Mouse (Mus musculus): ENCODE data around the gene Lrguk. TPM values are rescaled to one million over a fixed set of nuclear protein-coding genes. Genes with fewer than 3 reads are reported as not detected.

Gene Lrguk
- polyA plus RNA-seq, 1 experiment from 2014 or later: 0.36 TPM

- H3K4me1 ChIP-seq (replicated peaks): peaks cover 42% of the 10 kb centered on the region
- no peaks in the 10 kb centered on the region for H3K9me3 ChIP-seq
- H3K36me3 ChIP-seq: peaks cover 10% of the 10 kb centered on the region
- peak overlapping the region; percentile 78 for H3K27ac ChIP-seq
- whole genome bisulfite sequencing: 48% methylated on average over 3 of the region's 3 CpGs
- H3K4me3 ChIP-seq (replicated peaks): no peak overlapping the region
- H3K27me3 ChIP-seq (replicated peaks): no peaks in the 10 kb centered on the region
- peak; percentile 18; the same call in 1 of the 2 replicates for ATAC-seq
- no peak overlapping the region for H3K9ac ChIP-seq
- no peak overlapping the region for H3K4me2 ChIP-seq (replicated peaks)
Observed at GRCm38 (mm10) chr6:34154202-34154601, 125.0 kb downstream of the Lrguk start.

- Histone ChIP-seq H3K36me3 (peaks cover 10% of the 10 kb centered on the region), H3K9me3 (no peaks in the 10 kb centered on the region), H3K27me3 (replicated peaks) (no peaks in the 10 kb centered on the region), H3K27ac (peak overlapping the region; percentile 78), H3K4me2 (replicated peaks) (no peak overlapping the region), H3K9ac (no peak overlapping the region), H3K4me3 (replicated peaks) (no peak overlapping the region), H3K4me1 (replicated peaks) (peaks cover 43% of the 10 kb centered on the region)
- ATAC-seq: peak; percentile 57
- WGBS: 78% methylated on average over 15 of the region's 15 CpGs
Observed at GRCm38 (mm10) chr6:34155137-34155804, 126.0 kb downstream of the Lrguk start.

- Histone ChIP-seq H3K4me2 (replicated peaks) (no peak overlapping the region), H3K9ac (no peak overlapping the region), H3K4me3 (replicated peaks) (no peak overlapping the region), H3K36me3 (peaks cover 10% of the 10 kb centered on the region), H3K27me3 (replicated peaks) (no peaks in the 10 kb centered on the region), H3K9me3 (no peaks in the 10 kb centered on the region), H3K4me1 (replicated peaks) (peaks cover 43% of the 10 kb centered on the region), H3K27ac (0 out of 2 replicates have a peak overlapping the region, but pooled peaks have one; percentile 78)
- 54% methylated on average over 5 of the region's 5 CpGs for WGBS
- ATAC-seq: no peak
Observed at GRCm38 (mm10) chr6:34156057-34156456, 126.8 kb downstream of the Lrguk start.

GRCm38 (mm10) chr6:34156841-34157748, 127.8 kb downstream of the Lrguk start:
- H3K27me3 ChIP-seq (replicated peaks): no peaks in the 10 kb centered on the region
- H3K4me2 ChIP-seq (replicated peaks): no peak overlapping the region
- peaks cover 43% of the 10 kb centered on the region for H3K4me1 ChIP-seq (replicated peaks)
- H3K36me3 ChIP-seq: peaks cover 10% of the 10 kb centered on the region
- 81% methylated on average over 14 of the region's 14 CpGs for WGBS
- no peak overlapping the region for H3K4me3 ChIP-seq (replicated peaks)
- no peak overlapping the region for H3K27ac ChIP-seq
- no peak overlapping the region; the same call in 1 of the 2 replicates for H3K9ac ChIP-seq
- no peaks in the 10 kb centered on the region for H3K9me3 ChIP-seq
- peak; percentile 16; the same call in 1 of the 2 replicates for ATAC-seq

- H3K27me3 ChIP-seq (replicated peaks): no peaks in the 10 kb centered on the region
- peaks cover 17% of the 10 kb centered on the region for H3K4me1 ChIP-seq (replicated peaks)
- no peak overlapping the region for H3K9ac ChIP-seq
- H3K4me3 ChIP-seq (replicated peaks): no peak overlapping the region
- no peaks in the 10 kb centered on the region for H3K9me3 ChIP-seq
- no peak for ATAC-seq
- WGBS: 49% methylated on average over 23 of the region's 23 CpGs
- peaks cover 11% of the 10 kb centered on the region for H3K36me3 ChIP-seq
- H3K27ac ChIP-seq: no peak overlapping the region
- H3K4me2 ChIP-seq (replicated peaks): no peak overlapping the region
Observed at GRCm38 (mm10) chr6:34159998-34160815, 131.0 kb downstream of the Lrguk start.

- Histone ChIP-seq H3K27ac (no peak overlapping the region), H3K36me3 (peaks cover 16% of the 10 kb centered on the region), H3K4me3 (replicated peaks) (no peak overlapping the region), H3K9me3 (no peaks in the 10 kb centered on the region), H3K27me3 (replicated peaks) (no peaks in the 10 kb centered on the region), H3K4me1 (replicated peaks) (peaks cover 11% of the 10 kb centered on the region), H3K9ac (no peak overlapping the region), H3K4me2 (replicated peaks) (no peak overlapping the region)
- ATAC-seq: no peak
- WGBS: 84% methylated on average over 7 of the region's 7 CpGs
Observed at GRCm38 (mm10) chr6:34160816-34161310, 131.6 kb downstream of the Lrguk start.

- Histone ChIP-seq H3K4me1 (replicated peaks) (peaks cover 7% of the 10 kb centered on the region; the same call in 1 of the 2 replicates), H3K27ac (no peak overlapping the region), H3K27me3 (replicated peaks) (no peaks in the 10 kb centered on the region), H3K36me3 (peaks cover 22% of the 10 kb centered on the region), H3K9me3 (no peaks in the 10 kb centered on the region), H3K4me3 (replicated peaks) (no peak overlapping the region), H3K4me2 (replicated peaks) (no peak overlapping the region), H3K9ac (no peak overlapping the region)
- 86% methylated on average over 7 of the region's 7 CpGs for WGBS
- ATAC-seq: no peak
Observed at GRCm38 (mm10) chr6:34161511-34161910, 132.3 kb downstream of the Lrguk start.

- Histone ChIP-seq H3K27me3 (replicated peaks) (no peaks in the 10 kb centered on the region), H3K4me3 (replicated peaks) (no peak overlapping the region), H3K4me1 (replicated peaks) (0 out of 2 replicates have a peak, but pooled peaks cover 2% of the 10 kb centered on the region), H3K36me3 (peaks cover 24% of the 10 kb centered on the region), H3K27ac (no peak overlapping the region), H3K9me3 (no peaks in the 10 kb centered on the region), H3K4me2 (replicated peaks) (no peak overlapping the region), H3K9ac (no peak overlapping the region)
- ATAC-seq: no peak
- WGBS: 76% methylated on average over 2 of the region's 2 CpGs
Observed at GRCm38 (mm10) chr6:34162607-34163006, 133.4 kb downstream of the Lrguk start.

- H3K9me3 ChIP-seq: no peaks in the 10 kb centered on the region
- no peak overlapping the region for H3K9ac ChIP-seq
- H3K27ac ChIP-seq: no peak overlapping the region
- ATAC-seq: no peak
- peaks cover 20% of the 10 kb centered on the region for H3K36me3 ChIP-seq
- H3K27me3 ChIP-seq (replicated peaks): no peaks in the 10 kb centered on the region
- WGBS: 85% methylated on average over 9 of the region's 9 CpGs
- no peak overlapping the region for H3K4me2 ChIP-seq (replicated peaks)
- H3K4me1 ChIP-seq (replicated peaks): 0 out of 2 replicates have a peak, but pooled peaks cover 2% of the 10 kb centered on the region
- no peak overlapping the region for H3K4me3 ChIP-seq (replicated peaks)
Observed at GRCm38 (mm10) chr6:34163014-34163413, 133.8 kb downstream of the Lrguk start.

- H3K27ac ChIP-seq: no peak overlapping the region
- no peaks in the 10 kb centered on the region for H3K4me1 ChIP-seq (replicated peaks)
- no peaks in the 10 kb centered on the region for H3K9me3 ChIP-seq
- no peak overlapping the region for H3K4me3 ChIP-seq (replicated peaks)
- no peak overlapping the region for H3K4me2 ChIP-seq (replicated peaks)
- H3K27me3 ChIP-seq (replicated peaks): no peaks in the 10 kb centered on the region
- H3K9ac ChIP-seq: no peak overlapping the region
- no peak for ATAC-seq
- WGBS: 82% methylated on average over 3 of the region's 3 CpGs
- peaks cover 16% of the 10 kb centered on the region for H3K36me3 ChIP-seq
Observed at GRCm38 (mm10) chr6:34168834-34169233, 139.6 kb downstream of the Lrguk start.

GRCm38 (mm10) chr6:34170844-34171494, 141.7 kb downstream of the Lrguk start:
- Histone ChIP-seq H3K4me2 (replicated peaks) (no peak overlapping the region), H3K27ac (no peak overlapping the region), H3K9ac (no peak overlapping the region), H3K9me3 (no peaks in the 10 kb centered on the region), H3K27me3 (replicated peaks) (no peaks in the 10 kb centered on the region), H3K36me3 (peaks cover 9% of the 10 kb centered on the region; the same call in 1 of the 2 replicates), H3K4me3 (replicated peaks) (no peak overlapping the region), H3K4me1 (replicated peaks) (0 out of 2 replicates have a peak, but pooled peaks cover 3% of the 10 kb centered on the region)
- ATAC-seq: no peak
- WGBS: 78% methylated on average over 7 of the region's 7 CpGs
